Mouse (Mus musculus): ENCODE measurements at regions not wholly inside any gene's neighbourhood (a gene's known extent, or its start where the extent isn't known, plus 50 kb on each side); places are given as distances from the start of the nearest gene placed in this dataset.

DNA sequence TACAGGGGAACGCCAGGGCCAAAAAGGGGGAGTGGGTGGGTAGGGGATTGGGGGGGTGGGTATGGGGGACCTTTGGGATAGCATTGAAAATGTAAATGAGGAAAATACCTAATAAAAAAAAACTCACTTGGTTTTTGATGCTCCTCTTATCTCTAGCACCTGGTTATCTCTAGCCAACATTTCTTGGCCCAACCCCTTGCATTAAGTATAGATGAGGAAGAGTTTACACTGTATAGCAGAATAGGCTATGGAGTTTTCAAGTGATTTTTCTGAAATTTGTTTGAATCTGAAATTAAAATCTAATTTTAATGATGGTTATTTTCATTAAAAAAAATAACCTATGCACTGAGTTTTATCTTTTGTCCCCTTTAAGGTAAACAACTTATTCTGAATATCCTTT, 68.8 kb upstream of the Il15 start:
- no peak for DNase-seq

DNA sequence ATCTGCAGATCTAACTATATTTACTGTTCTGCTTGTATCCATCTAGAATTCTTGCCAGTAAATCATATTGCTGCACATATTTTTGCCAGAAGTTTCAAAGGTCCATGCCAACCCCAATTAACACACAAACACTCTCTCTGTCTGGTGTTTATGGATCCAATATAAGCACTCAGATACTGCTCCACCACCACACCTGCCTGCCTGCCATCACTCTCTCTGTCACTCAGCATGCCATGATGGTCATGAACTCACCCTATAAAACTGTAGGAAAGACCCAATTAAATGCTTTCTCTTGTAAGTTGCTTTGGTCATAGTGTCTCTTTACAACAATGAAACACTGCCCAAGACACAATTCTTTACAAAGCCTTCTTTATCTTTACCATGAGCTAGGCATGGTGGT, 66.8 kb upstream of the Il15 start:
- no peak for DNase-seq

DNA sequence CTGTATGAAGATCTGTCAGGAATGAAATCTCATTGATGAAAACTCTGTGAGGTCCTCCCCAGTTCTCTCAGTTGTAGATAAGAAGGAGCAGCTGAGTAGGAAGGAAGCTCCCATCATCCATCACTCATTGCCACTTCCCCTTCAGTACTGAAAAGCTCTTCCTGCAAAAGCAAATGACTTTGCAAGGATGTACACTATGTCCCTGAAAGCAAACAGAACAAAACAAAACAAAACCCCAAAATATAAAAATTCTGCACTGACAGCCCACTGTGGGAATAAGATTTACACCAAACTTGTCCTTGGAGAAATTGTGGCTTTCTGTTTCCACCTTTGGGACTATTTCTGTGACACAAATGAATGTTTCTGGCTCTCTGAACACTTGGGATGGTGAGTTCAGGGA, 59.8 kb upstream of the Il15 start:
- no peak for DNase-seq

DNA sequence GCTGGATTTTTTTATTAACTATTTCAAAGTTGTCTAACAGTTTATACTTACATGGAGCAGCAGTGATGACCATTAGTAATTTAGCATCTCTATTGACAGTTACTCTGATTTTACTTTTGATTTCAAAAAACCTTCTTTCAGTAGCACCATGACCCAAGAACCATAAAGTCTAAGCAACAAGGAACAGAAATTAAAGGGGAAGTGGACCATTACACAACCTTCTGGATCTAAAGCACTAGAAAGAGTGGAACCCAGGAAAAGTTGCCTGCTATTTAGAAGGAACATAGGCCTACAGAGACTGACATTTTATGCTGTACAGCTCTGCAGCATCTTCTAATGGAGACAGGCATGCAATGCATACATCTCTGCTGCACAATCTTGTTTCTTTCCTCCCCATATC, 56.0 kb upstream of the Il15 start:
- no peak for DNase-seq

DNA sequence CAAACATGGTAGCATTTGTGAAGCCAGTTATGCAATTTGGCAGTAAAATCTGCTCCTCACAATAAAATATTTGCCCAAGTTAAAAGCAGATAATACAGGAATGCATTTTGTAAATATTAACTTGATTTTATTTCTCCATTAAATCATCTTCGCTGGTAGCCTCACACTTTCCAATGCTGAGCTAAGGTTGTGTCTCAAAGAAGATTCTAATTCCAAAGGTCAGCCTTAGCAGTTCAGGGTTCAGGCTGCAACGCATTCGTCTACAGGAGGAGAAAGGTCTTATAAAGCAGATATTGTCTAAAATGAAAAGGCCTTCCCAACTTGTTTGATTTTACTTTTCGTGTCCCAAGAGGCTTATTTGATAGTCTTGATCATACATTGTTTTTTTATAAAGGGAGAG, 51.0 kb upstream of the Il15 start:
- no peak for DNase-seq

All from cerebellum, adult 11 months (tissue).